Mouse (Mus musculus) monocyte, adult 2 months (primary cell): ENCODE results near the gene Dscaml1.

ENCODE experiments used
- DNase-seq, 2 experiments: peaks; one replicate each; pipeline ENCODE4 v3.0.0; 2022; ENCODE audit warnings: low spot score in 2 of 2, low read depth in 1 of 2

Dscaml1 gene

GRCm38 (mm10) chr9:45620920-45621319, 194.5 kb downstream of the Dscaml1 start:
- no peak for DNase-seq

- DNase-seq: no peak
These were observed 199.5 kb downstream of the Dscaml1 start for GRCm38 (mm10) chr9:45625889-45626446.

- DNase-seq: no peak
These were observed 206.1 kb downstream of the Dscaml1 start for GRCm38 (mm10) chr9:45632520-45632919.

GRCm38 (mm10) chr9:45633036-45633435, 206.6 kb downstream of the Dscaml1 start:
- DNase-seq: no peak

- DNase-seq: no peak
These were observed 208.6 kb downstream of the Dscaml1 start for GRCm38 (mm10) chr9:45634978-45635377.

- no peak for DNase-seq
These were observed 210.9 kb downstream of the Dscaml1 start for GRCm38 (mm10) chr9:45637346-45637745.

- no peak for DNase-seq
These were observed 211.9 kb downstream of the Dscaml1 start for GRCm38 (mm10) chr9:45638184-45638917.

- DNase-seq: peak in 1 of 2 experiments; percentile 1
These were observed 218.5 kb downstream of the Dscaml1 start for GRCm38 (mm10) chr9:45644833-45645388.

GRCm38 (mm10) chr9:45645526-45645925, 219.1 kb downstream of the Dscaml1 start:
- no peak for DNase-seq

- no peak for DNase-seq
These were observed 224.8 kb downstream of the Dscaml1 start for GRCm38 (mm10) chr9:45651078-45651809.

GRCm38 (mm10) chr9:45651810-45652177, 225.4 kb downstream of the Dscaml1 start:
- DNase-seq: no peak

GRCm38 (mm10) chr9:45657172-45658062, 231.0 kb downstream of the Dscaml1 start:
- DNase-seq: no peak

- no peak for DNase-seq
These were observed 233.8 kb downstream of the Dscaml1 start for GRCm38 (mm10) chr9:45660191-45660590.

GRCm38 (mm10) chr9:45662471-45662870, 236.0 kb downstream of the Dscaml1 start:
- no peak for DNase-seq

GRCm38 (mm10) chr9:45663386-45664315, 237.2 kb downstream of the Dscaml1 start:
- DNase-seq: no peak

- DNase-seq: no peak
These were observed 237.9 kb downstream of the Dscaml1 start for GRCm38 (mm10) chr9:45664326-45664725.

- DNase-seq: no peak
These were observed 238.5 kb downstream of the Dscaml1 start for GRCm38 (mm10) chr9:45664871-45665394.

GRCm38 (mm10) chr9:45675931-45676330, 249.5 kb downstream of the Dscaml1 start:
- no peak for DNase-seq

- DNase-seq: no peak
These were observed 250.2 kb downstream of the Dscaml1 start for GRCm38 (mm10) chr9:45676578-45676977.
